Mouse (Mus musculus) hindbrain, embryonic 12.5 days (tissue): Measurements from ENCODE around the gene Mepce. TPM values are rescaled to one million over a fixed set of nuclear protein-coding genes. Genes with fewer than 3 reads are reported as not detected.
A peak's percentile ranks its signal among the peaks of the same experiment; 100 is the strongest.

Experiments used
- ATAC-seq: fragments of 200-750 bp; cut with Nextera tagmentation; 2 replicates; pipeline ENCODE4 v1.8.0; 2017; ENCODE audit warnings: moderate TSS enrichment; ENCODE audit not compliant: low FRiP score
- H3K27ac ChIP-seq: fragments of 300-500 bp; sonication (generic); 2 replicates; pipeline ENCODE4 v1.5.1; 2016; ENCODE audit warnings: mild to moderate bottlenecking
- H3K27me3 ChIP-seq: fragments of 300-500 bp; sonication (generic); 2 replicates; pipeline ENCODE4 v1.6.1; 2016; ENCODE audit warnings: mild to moderate bottlenecking
- H3K36me3 ChIP-seq: fragments of 300-500 bp; sonication (generic); 2 replicates; pipeline ENCODE4 v1.6.1; 2016; ENCODE audit warnings: mild to moderate bottlenecking
- H3K4me1 ChIP-seq: fragments of 300-500 bp; sonication (generic); 2 replicates; pipeline ENCODE4 v1.6.1; 2016
- H3K4me2 ChIP-seq: fragments of 300-500 bp; sonication (generic); replicated peaks from 2 replicates; pipeline ENCODE4 v1.6.1; 2016; ENCODE audit warnings: mild to moderate bottlenecking
- H3K4me3 ChIP-seq: fragments of 300-500 bp; sonication (generic); 2 replicates; pipeline ENCODE4 v1.5.1; 2016; ENCODE audit warnings: mild to moderate bottlenecking
- H3K9ac ChIP-seq: fragments of 300-500 bp; sonication (generic); 2 replicates; pipeline ENCODE4 v1.6.1; 2016; ENCODE audit warnings: mild to moderate bottlenecking, moderate library complexity
- H3K9me3 ChIP-seq: fragments of 300-500 bp; sonication (generic); replicated peaks from 2 replicates; pipeline ENCODE4 v1.6.1; 2016; ENCODE audit warnings: mild to moderate bottlenecking
- WGBS: fragments of 180-500 bp; shearing (Covaris S2); methylation state at CpG from one replicate; pipeline ENCODE4 v1.1.7; 2016; 5-methylcytosine and 5-hydroxymethylcytosine counted together
- polyA plus RNA-seq: library from polyadenylated mRNA; unstranded; fragments of >200 nt; fragmentation: Nextera tagmentation; extraction: Ambion mirVana; gene quantifications from 2 replicates; pipeline ENCODE4 v1.2.1, GENCODE M21; 2016

The Mepce gene
- polyA plus RNA-seq, 1 experiment from 2014 or later, result 11.0 TPM

DNA sequence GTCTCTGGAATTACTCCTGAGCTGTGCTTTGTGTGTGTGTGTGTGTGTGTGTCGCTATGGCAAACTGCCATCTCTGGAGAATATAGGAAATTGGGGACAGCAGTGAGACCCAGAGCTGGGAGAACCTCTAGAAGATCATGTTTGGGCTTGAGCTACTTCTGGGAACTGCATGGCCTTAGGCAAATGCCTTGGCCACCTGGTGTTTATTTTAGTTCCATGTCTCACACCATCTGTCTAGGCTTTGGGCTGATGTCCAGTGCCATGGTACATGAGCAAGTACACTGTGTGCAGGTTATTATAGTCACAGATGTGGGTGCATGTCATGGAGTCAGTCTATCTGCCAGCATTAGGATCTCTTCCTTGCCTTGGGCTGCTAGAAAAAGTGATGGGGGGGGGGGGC is 35.1 kb upstream of the Mepce start:
- no peak overlapping the region for H3K27ac ChIP-seq
- no peak overlapping the region for H3K4me3 ChIP-seq
- no peak for ATAC-seq
- no peaks in the 10 kb centered on the region for H3K9me3 ChIP-seq
- no peaks in the 10 kb centered on the region for H3K4me1 ChIP-seq
- no peaks in the 10 kb centered on the region for H3K36me3 ChIP-seq
- no peaks in the 10 kb centered on the region for H3K27me3 ChIP-seq
- WGBS, result 76% methylated on average over 1 of the region's 1 CpGs
- no peak overlapping the region for H3K9ac ChIP-seq
- H3K4me2 ChIP-seq, result no peak overlapping the region

DNA sequence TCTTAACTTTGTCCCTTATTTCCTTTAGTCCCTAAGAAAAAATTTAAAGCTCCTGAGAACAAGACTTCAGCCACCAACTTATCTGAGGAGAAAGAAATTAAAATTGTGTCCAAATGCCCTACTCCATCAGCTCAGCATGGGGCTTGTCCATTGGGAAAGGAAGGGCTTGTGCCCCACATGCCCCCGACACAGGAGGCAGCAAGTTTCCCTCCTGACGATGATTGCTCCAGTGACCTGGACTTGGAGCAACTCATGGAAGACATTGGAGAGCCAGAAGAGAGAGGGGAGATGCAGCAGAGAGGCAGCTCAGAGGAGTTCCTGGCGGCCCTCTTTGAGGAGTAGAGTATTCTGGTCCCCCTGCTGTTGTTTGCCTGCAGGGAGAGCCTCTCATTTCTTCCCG is 34.7 kb upstream of the Mepce start:
- Histone ChIP-seq H3K4me2 (no peak overlapping the region), H3K36me3 (no peaks in the 10 kb centered on the region), H3K4me3 (no peak overlapping the region), H3K4me1 (no peaks in the 10 kb centered on the region), H3K27ac (no peak overlapping the region), H3K9ac (no peak overlapping the region), H3K27me3 (no peaks in the 10 kb centered on the region), H3K9me3 (no peaks in the 10 kb centered on the region)
- WGBS, result 59% methylated on average over 4 of the region's 4 CpGs
- no peak for ATAC-seq

DNA sequence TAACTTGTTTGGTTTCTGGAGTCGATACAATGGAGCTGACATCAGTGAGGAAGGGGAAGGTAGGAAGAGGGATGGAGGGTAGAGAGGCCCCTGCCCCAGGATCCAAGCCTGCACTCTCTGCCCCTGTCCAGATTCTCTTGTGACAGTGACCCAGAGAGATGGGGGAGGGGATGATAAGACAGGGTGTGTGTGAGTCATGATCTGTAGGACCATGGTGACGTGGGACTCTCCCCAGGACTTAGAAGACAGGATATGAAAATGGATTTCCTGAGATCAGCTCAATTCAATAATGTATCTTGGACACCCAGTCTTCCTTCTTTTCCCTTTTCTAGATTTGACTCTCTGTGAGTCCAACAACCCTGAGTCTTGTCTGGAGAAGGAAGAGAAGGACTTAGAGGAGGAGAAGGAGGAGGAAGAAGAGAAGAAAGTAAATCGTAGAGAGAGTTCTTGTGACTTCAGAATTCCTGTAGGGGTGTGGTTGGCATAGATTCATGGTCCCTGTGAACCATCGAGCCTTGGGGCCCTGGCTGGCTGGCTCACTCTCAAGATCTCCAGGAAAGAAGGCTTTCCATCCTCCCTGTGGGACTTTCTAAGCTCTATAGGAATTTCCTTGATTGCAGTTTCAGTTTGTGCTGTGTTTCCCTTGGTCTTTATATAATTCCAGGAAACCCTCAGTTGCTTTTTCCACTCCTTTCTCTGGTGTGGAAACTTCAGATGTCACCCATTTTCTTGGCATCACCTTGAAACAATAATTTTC is 30.2 kb upstream of the Mepce start:
- WGBS, result 81% methylated on average over 4 of the region's 4 CpGs
- Histone ChIP-seq H3K9me3 (no peaks in the 10 kb centered on the region), H3K27ac (no peak overlapping the region), H3K4me1 (no peaks in the 10 kb centered on the region), H3K27me3 (no peaks in the 10 kb centered on the region), H3K4me2 (no peak overlapping the region), H3K4me3 (no peak overlapping the region), H3K36me3 (no peaks in the 10 kb centered on the region), H3K9ac (no peak overlapping the region)
- ATAC-seq, result no peak

DNA sequence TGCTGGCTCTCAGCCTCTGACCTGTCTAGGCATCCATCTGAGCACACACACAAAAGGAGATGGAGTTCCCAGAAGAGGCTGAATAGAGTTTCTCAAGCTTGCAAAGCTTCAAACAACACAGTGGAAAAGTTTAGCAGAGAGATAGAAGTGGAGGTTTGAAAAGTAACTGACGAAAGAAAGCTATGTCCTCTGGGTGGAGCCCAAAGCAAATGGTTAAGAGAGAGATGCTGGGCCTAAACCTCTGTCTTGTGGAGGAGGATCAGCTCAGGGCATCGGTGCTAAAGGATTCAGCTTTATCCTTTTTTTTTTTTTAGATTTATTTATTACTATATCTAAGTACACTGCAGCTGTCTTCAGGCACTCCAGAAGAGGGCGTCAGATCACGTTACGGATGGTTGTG is 20.9 kb upstream of the Mepce start:
- H3K9ac ChIP-seq, result no peak overlapping the region
- no peaks in the 10 kb centered on the region for H3K36me3 ChIP-seq
- no peaks in the 10 kb centered on the region for H3K27me3 ChIP-seq
- no peak overlapping the region for H3K4me3 ChIP-seq
- no peak overlapping the region for H3K4me2 ChIP-seq
- H3K4me1 ChIP-seq, result no peaks in the 10 kb centered on the region
- ATAC-seq, result no peak
- H3K9me3 ChIP-seq, result no peaks in the 10 kb centered on the region
- H3K27ac ChIP-seq, result no peak overlapping the region
- 83% methylated on average over 5 of the region's 5 CpGs for WGBS

DNA sequence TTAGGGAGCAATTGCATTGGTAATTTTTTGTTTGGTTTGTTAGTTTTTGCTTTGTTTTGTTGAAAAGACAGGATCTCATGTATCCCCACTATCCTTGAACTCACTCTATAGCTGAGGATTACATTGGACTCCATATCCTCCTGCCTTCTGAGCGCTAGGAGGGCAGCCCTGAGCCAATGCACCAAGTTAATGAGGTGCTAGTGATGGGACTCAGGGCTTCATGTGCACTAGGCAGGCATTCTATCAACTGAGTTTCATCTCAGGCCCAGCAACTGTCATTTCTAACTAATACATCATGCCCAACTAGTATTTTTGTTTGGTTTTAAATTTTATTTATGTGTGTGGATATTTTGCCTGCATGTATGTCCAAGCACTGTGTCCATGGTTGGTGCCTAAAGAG is 18.7 kb upstream of the Mepce start:
- Histone ChIP-seq H3K4me3 (no peak overlapping the region), H3K27ac (no peak overlapping the region), H3K9ac (no peak overlapping the region), H3K4me1 (no peaks in the 10 kb centered on the region), H3K36me3 (no peaks in the 10 kb centered on the region), H3K27me3 (no peaks in the 10 kb centered on the region), H3K4me2 (no peak overlapping the region), H3K9me3 (no peaks in the 10 kb centered on the region)
- WGBS, result 86% methylated on average over 1 of the region's 1 CpGs
- ATAC-seq, result no peak

DNA sequence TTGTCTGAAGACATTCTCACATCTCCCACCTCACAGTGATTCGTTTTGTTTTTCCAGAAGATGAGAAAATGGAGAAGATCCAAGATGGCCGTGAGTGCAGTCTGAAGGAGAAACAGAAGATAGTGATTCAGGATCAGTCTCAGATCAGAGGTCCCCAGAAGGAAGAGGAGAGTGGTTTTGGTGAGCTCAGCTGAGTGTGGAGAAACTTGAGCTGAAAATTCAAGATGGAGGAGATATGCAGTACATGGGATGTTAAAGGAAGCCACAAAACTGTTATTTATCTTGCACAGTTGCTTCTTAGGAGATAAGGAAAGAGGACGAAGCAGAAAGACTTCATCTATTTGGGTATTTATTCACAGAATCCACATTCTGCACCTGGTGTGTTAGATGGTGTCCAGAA is 13.5 kb upstream of the Mepce start:
- H3K27me3 ChIP-seq, result no peaks in the 10 kb centered on the region
- no peak overlapping the region for H3K27ac ChIP-seq
- no peak for ATAC-seq
- no peak overlapping the region for H3K4me3 ChIP-seq
- no peak overlapping the region for H3K4me2 ChIP-seq
- H3K9ac ChIP-seq, result no peak overlapping the region
- H3K9me3 ChIP-seq, result no peaks in the 10 kb centered on the region
- H3K36me3 ChIP-seq, result no peaks in the 10 kb centered on the region
- WGBS, result 88% methylated on average over 3 of the region's 3 CpGs
- H3K4me1 ChIP-seq, result no peaks in the 10 kb centered on the region

DNA sequence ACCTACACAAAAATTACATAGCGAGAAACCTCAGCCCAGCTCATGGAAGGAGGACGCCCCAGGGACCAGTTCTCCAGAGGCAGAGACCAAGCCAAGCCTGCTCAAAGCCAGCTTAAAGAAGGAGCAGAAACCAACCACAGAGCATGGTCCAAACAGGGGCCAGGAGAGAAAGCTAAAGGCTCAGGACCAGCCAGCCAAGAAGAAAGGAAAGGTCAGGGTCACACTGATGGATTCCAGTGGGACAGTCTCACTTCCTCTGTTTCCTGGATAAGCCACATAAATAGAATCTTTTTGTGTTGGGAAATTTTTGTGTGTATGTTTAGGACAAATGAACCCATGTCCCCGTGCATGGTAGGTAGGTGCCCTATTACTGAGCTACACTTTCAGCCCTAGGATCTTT is 9.2 kb upstream of the Mepce start:
- H3K9ac ChIP-seq, result no peak overlapping the region
- no peaks in the 10 kb centered on the region for H3K27me3 ChIP-seq
- H3K4me1 ChIP-seq, result no peaks in the 10 kb centered on the region
- no peaks in the 10 kb centered on the region for H3K36me3 ChIP-seq
- ATAC-seq, result no peak
- H3K4me2 ChIP-seq, result no peak overlapping the region
- H3K27ac ChIP-seq, result no peak overlapping the region
- no peaks in the 10 kb centered on the region for H3K9me3 ChIP-seq
- H3K4me3 ChIP-seq, result no peak overlapping the region
- 84% methylated on average over 3 of the region's 3 CpGs for WGBS

DNA sequence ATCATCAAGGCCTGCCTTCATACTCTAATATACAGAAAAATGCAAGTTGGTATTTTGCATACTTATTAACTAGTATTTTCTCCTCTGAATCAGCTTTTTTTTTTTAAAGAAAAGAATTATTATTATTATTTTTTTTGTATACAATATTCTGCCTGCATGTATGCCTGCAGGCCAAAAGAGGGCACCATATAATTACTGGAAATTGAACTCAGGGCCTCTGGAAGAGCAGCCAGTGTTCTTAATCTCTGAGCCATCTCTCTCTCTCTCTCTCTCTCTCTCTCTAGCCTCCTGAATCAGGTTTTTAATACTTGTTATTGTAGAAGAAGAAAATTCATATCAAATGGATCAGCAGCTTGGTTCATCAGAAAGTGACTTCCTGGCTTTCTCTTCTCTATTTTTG is 4.1 kb upstream of the Mepce start:
- 0 out of 2 replicates have a peak, but pooled peaks cover 5% of the 10 kb centered on the region for H3K4me1 ChIP-seq
- no peaks in the 10 kb centered on the region for H3K36me3 ChIP-seq
- H3K27ac ChIP-seq, result no peak overlapping the region
- H3K27me3 ChIP-seq, result peaks cover 3% of the 10 kb centered on the region; the same call in 1 of the 2 replicates
- H3K4me3 ChIP-seq, result no peak overlapping the region
- H3K4me2 ChIP-seq, result no peak overlapping the region
- no peaks in the 10 kb centered on the region for H3K9me3 ChIP-seq
- no peak for ATAC-seq
- H3K9ac ChIP-seq, result no peak overlapping the region

DNA sequence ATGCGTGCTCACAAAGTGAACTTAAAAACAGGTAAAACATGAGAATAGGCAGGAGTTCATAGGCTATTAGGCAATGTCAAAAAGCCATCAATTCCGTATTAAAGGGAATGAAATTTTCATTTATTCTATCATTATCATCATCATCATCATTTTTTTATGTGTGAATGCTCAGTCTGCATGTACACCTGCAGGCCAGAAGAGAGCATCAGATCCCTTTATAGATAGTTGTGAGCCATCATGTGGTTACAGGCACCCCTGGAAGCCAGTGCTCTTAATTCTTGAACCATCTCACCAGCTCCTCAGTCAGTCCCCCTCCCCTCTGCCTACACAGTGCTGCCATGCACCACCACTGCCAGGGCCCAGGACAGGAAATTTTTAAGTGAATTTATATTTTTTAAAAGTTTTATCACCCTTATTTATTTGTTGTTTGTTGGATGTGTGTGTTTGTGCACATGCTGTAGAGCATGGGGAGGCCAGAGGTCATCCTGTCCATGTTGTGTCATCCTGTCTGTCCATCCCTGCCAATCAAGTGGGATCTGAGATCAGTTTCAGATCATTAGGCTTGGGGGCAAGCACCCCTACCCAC is 1.6 kb upstream of the Mepce start:
- Histone ChIP-seq H3K27me3 (peaks cover 3% of the 10 kb centered on the region; the same call in 1 of the 2 replicates), H3K4me3 (no peak overlapping the region), H3K9me3 (no peaks in the 10 kb centered on the region), H3K4me1 (peaks cover 18% of the 10 kb centered on the region), H3K36me3 (peaks cover 3% of the 10 kb centered on the region; the same call in 1 of the 2 replicates), H3K4me2 (no peak overlapping the region), H3K9ac (no peak overlapping the region), H3K27ac (no peak overlapping the region)
- 96% methylated on average over 2 of the region's 2 CpGs for WGBS
- ATAC-seq, result no peak

DNA sequence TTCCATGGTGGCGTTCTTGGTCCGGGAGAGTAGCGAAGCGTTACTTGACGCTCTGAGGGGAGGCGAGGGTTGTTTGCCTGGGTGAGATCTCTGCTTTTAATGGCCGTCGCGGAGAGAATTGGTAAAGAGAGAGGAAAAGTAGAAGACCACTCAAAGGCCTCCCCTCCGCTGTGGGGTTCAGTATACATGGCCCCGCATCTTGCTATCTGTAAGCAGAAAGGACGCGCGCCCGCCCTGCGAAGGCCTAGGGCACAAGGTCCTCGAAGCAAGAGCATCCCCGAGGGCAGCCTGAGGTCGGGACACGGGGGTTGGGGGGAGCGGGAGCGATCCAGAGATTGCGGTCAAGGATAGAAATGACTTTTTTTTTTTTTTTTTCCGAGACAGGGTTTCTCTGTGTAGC is 716 bp upstream of the Mepce start:
- 74% methylated on average over 24 of the region's 24 CpGs for WGBS
- Histone ChIP-seq H3K27ac (no peak overlapping the region), H3K27me3 (peaks cover 3% of the 10 kb centered on the region; the same call in 1 of the 2 replicates), H3K4me3 (peak overlapping the region; percentile 90; the same call in 1 of the 2 replicates), H3K9ac (no peak overlapping the region), H3K36me3 (peaks cover 12% of the 10 kb centered on the region), H3K4me2 (peak overlapping the region; percentile 78), H3K9me3 (no peaks in the 10 kb centered on the region), H3K4me1 (peaks cover 27% of the 10 kb centered on the region)
- no peak for ATAC-seq

DNA sequence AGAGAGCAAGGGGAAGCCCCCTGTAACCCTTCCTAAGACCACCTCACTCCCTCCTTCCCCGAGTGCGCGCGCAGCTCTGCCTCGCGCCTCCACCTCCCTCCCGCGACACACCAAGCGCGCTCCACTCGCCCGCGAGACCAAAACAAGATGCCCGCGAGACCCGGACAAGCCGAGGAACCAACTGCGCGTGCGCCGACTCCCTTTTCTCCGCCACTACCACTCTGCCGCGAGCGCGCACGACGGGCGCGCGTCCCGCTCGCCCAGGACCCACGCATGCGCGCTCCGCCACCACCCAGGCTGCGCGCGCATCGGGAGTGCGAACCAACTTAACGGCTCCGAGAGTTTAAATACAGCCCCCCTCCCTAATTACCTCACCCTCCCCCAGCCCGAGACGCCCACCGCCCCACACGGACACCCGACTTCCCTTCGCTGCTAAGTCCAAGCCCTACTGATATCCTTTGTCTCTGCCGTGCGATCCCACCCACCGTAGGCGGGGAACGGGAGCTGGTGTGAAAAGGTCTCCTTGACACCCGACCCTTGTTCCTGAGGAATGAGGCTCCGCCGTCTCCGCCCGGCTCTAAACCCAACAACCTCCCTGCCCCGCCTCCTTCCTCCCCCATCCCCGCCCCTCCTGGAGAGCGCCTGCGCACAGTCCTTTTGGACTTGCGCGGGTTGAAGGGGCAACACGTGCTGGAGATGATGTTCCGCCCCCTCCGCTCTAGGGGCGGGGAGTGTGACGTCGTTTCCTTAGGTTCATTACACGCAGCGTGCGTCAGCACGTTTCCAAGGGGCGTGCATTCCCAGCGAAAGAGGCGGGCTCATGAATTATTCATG is 1.1 kb downstream of the Mepce start:
- peaks cover 44% of the 10 kb centered on the region for H3K4me1 ChIP-seq
- peak overlapping the region; percentile 78 for H3K4me2 ChIP-seq
- H3K27ac ChIP-seq, result peak overlapping the region; percentile 99
- peak overlapping the region; percentile 90 for H3K4me3 ChIP-seq
- peaks cover 3% of the 10 kb centered on the region; the same call in 1 of the 2 replicates for H3K27me3 ChIP-seq
- H3K9ac ChIP-seq, result peak overlapping the region; percentile 97
- peaks cover 31% of the 10 kb centered on the region for H3K36me3 ChIP-seq
- under 1% methylated on average over 77 of the region's 79 CpGs for WGBS
- ATAC-seq, result peak; percentile 87
- no peaks in the 10 kb centered on the region for H3K9me3 ChIP-seq
